Mouse (Mus musculus): ENCODE data around the gene Alcam. TPM values are rescaled to one million over a fixed set of nuclear protein-coding genes. Genes with fewer than 3 reads are reported as not detected.

Gene Alcam
- polyA plus RNA-seq, 1 experiment, result 1.6 TPM

GRCm38 (mm10) chr16:52443635-52444505, 10.0 kb downstream of the Alcam start:
- Histone ChIP-seq H3K4me1 (no peaks in the 10 kb centered on the region), H3K36me3 (replicated peaks; ENCODE audit: low read length) (no peaks in the 10 kb centered on the region), H3K4me3 (replicated peaks) (no peak overlapping the region), H3K27me3 (replicated peaks) (peaks cover 3% of the 10 kb centered on the region), H3K9me3 (no peaks in the 10 kb centered on the region)
- no peak for TF ChIP-seq FLI1 (IDR thresholded peaks at IDR 0.05; ENCODE audit: low read length)
- no peak for TF ChIP-seq GATA1 (IDR thresholded peaks at IDR 0.05; ENCODE audit: borderline replicate concordance, low read length)

DNA sequence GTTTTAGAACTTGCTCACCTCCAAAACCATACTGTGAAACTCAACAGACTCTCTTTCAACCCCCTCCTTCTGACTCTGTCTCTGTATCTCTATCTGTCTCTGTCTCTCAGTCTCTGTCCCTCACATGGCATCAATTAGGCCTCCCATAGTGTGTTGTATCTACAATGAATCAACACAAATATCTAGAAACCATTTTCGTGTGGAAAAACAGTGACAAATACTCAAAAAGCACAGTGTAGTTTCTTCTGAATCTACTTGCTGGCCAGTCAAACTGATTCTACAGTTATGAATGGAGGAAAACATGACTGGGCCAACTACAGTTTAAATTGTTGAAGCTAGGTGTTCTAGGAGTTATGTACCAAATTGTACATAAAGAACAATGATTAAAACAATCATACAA, 10.8 kb downstream of the Alcam start:
- Histone ChIP-seq H3K27me3 (replicated peaks) (no peaks in the 10 kb centered on the region), H3K36me3 (replicated peaks; ENCODE audit: low read length) (no peaks in the 10 kb centered on the region), H3K4me1 (no peaks in the 10 kb centered on the region), H3K9me3 (no peaks in the 10 kb centered on the region), H3K4me3 (replicated peaks) (no peak overlapping the region)
- TF ChIP-seq FLI1 (IDR thresholded peaks at IDR 0.05; ENCODE audit: low read length) (no peak), GATA1 (IDR thresholded peaks at IDR 0.05; ENCODE audit: borderline replicate concordance, low read length) (no peak)

- Histone ChIP-seq H3K27me3 (replicated peaks) (no peaks in the 10 kb centered on the region), H3K9me3 (no peaks in the 10 kb centered on the region), H3K4me3 (replicated peaks) (no peak overlapping the region), H3K4me1 (no peaks in the 10 kb centered on the region), H3K36me3 (replicated peaks; ENCODE audit: low read length) (no peaks in the 10 kb centered on the region)
- TF ChIP-seq GATA1 (IDR thresholded peaks at IDR 0.05; ENCODE audit: borderline replicate concordance, low read length), result no peak
- TF ChIP-seq FLI1 (IDR thresholded peaks at IDR 0.05; ENCODE audit: low read length), result no peak
Measured at GRCm38 (mm10) chr16:52439600-52439999, 14.3 kb downstream of the Alcam start.

- Histone ChIP-seq H3K36me3 (replicated peaks; ENCODE audit: low read length) (no peaks in the 10 kb centered on the region), H3K4me1 (no peaks in the 10 kb centered on the region), H3K4me3 (replicated peaks) (no peak overlapping the region), H3K27me3 (replicated peaks) (no peaks in the 10 kb centered on the region), H3K9me3 (no peaks in the 10 kb centered on the region)
- TF ChIP-seq FLI1 (IDR thresholded peaks at IDR 0.05; ENCODE audit: low read length), result no peak
- no peak for TF ChIP-seq GATA1 (IDR thresholded peaks at IDR 0.05; ENCODE audit: borderline replicate concordance, low read length)
Measured at GRCm38 (mm10) chr16:52439007-52439406, 14.9 kb downstream of the Alcam start.

GRCm38 (mm10) chr16:52438216-52438904, 15.5 kb downstream of the Alcam start:
- Histone ChIP-seq H3K9me3 (no peaks in the 10 kb centered on the region), H3K4me3 (replicated peaks) (no peak overlapping the region), H3K36me3 (replicated peaks; ENCODE audit: low read length) (no peaks in the 10 kb centered on the region), H3K27me3 (replicated peaks) (no peaks in the 10 kb centered on the region), H3K4me1 (no peaks in the 10 kb centered on the region)
- TF ChIP-seq GATA1 (IDR thresholded peaks at IDR 0.05; ENCODE audit: borderline replicate concordance, low read length) (no peak), FLI1 (IDR thresholded peaks at IDR 0.05; ENCODE audit: low read length) (no peak)

DNA sequence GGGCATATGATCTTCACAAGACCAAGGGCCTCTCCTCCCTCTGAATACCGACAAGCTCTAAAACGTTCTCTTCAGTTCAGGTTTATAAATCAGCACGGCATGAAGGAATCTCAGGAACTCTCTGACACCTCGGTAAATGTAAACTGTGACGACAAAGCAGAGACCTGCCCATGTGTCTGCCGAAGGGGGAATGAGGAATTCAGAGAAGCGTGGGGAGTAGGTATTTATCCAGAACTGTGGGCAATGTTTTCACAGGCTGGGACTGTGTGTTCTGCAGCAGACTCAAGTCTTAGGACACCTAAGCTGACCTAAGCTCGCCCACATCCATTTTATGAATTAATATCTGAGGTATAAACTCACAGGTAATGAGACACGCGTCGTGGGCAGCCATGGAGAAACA, 20.7 kb downstream of the Alcam start:
- Histone ChIP-seq H3K9me3 (no peaks in the 10 kb centered on the region), H3K27me3 (replicated peaks) (no peaks in the 10 kb centered on the region), H3K4me1 (no peaks in the 10 kb centered on the region), H3K4me3 (replicated peaks) (no peak overlapping the region), H3K36me3 (replicated peaks; ENCODE audit: low read length) (no peaks in the 10 kb centered on the region)
- TF ChIP-seq FLI1 (IDR thresholded peaks at IDR 0.05; ENCODE audit: low read length) (no peak), GATA1 (IDR thresholded peaks at IDR 0.05; ENCODE audit: borderline replicate concordance, low read length) (no peak)

DNA sequence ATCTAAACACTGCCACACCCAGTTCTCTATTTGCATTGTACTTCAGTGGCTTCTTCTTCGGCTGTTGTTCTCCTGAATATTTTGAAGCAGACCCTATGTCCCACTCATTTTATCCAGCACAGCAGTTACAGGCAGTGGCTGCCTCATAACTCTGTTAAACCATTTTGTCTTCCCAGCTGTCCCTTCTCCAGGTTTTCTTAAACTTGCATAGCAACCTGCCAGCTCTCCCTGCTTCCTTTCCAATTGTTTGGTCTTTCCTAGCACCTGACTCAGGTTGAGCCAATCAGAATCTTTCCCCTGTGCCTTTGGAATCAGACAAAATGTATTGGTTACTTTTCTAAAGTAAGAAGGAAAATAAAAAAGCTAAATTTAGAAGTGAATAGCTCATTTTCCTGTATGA, 21.8 kb downstream of the Alcam start:
- Histone ChIP-seq H3K4me1 (no peaks in the 10 kb centered on the region), H3K36me3 (replicated peaks; ENCODE audit: low read length) (no peaks in the 10 kb centered on the region)
- TF ChIP-seq GATA1 (IDR thresholded peaks at IDR 0.05; ENCODE audit: borderline replicate concordance, low read length), result no peak
- no peak for TF ChIP-seq FLI1 (IDR thresholded peaks at IDR 0.05; ENCODE audit: low read length)

DNA sequence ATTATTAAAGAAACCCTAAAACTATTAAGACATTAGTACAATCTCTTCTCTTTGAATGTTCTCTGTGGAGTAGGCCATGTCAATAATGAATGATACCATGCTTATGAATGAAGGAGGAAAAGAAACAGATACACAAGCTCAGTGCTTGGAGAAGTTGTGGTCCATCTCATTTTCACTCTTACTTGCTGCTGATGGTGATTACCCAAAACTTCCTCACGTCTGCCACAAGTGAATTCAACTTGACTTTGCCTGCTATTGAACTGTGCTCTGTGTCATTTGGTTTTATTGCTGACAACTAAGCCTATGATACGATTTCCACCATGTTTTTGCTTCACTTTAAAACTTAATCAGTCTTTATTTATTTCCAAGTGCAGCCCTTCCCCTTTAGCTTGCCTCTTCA, 22.3 kb downstream of the Alcam start:
- TF ChIP-seq GATA1 (IDR thresholded peaks at IDR 0.05; ENCODE audit: borderline replicate concordance, low read length) (no peak), FLI1 (IDR thresholded peaks at IDR 0.05; ENCODE audit: low read length) (no peak)
- Histone ChIP-seq H3K9me3 (no peaks in the 10 kb centered on the region), H3K4me3 (replicated peaks) (no peak overlapping the region), H3K4me1 (no peaks in the 10 kb centered on the region), H3K27me3 (replicated peaks) (no peaks in the 10 kb centered on the region), H3K36me3 (replicated peaks; ENCODE audit: low read length) (no peaks in the 10 kb centered on the region)

More for the DNA sequence above, 21.8 kb downstream of the Alcam start:
- Histone ChIP-seq H3K27me3 (replicated peaks) (no peaks in the 10 kb centered on the region), H3K4me3 (replicated peaks) (no peak overlapping the region), H3K9me3 (no peaks in the 10 kb centered on the region)

DNA sequence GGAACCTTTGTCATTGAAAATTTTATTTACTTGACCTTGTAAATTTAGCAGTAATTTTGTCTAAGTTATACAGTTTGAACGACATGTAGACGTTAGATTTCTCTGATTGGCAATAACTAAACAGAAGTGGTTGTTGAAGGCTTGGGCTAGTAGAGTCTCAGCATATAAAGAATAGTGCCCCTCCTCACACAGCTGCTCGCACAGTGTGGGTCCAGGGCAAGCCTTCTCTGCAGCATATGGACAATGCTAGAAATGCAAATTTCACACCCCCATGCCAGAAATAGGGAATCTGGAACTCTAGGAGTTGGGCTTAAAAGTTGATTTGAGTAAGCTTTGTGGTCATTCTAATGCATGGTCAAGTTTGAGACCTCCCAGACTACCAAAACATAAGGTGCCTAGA, 23.8 kb downstream of the Alcam start:
- Histone ChIP-seq H3K36me3 (replicated peaks; ENCODE audit: low read length) (no peaks in the 10 kb centered on the region), H3K4me3 (replicated peaks) (no peak overlapping the region), H3K27me3 (replicated peaks) (no peaks in the 10 kb centered on the region), H3K4me1 (no peaks in the 10 kb centered on the region), H3K9me3 (no peaks in the 10 kb centered on the region)
- TF ChIP-seq GATA1 (IDR thresholded peaks at IDR 0.05; ENCODE audit: borderline replicate concordance, low read length) (no peak), FLI1 (IDR thresholded peaks at IDR 0.05; ENCODE audit: low read length) (no peak)

DNA sequence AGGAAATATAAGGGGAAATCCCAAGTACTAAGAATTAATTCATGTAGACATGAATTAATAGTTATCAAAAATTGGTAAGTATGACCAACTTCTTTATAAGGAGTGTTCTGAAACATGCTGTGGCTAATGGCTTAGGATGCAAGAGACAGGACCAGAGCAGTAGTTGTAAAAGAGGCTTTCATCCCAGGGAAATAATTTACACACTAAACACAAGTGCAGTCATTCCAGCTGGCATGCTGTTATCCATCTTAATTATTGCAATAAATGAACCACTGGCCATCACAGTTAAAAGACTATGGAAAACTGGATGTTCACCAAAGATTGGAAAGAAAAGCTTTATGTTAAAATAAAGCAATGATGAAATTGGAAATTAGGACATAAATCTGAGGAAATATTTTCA, 24.2 kb downstream of the Alcam start:
- H3K36me3 ChIP-seq (replicated peaks; ENCODE audit: low read length), result no peaks in the 10 kb centered on the region
- TF ChIP-seq FLI1 (IDR thresholded peaks at IDR 0.05; ENCODE audit: low read length), result no peak
- TF ChIP-seq GATA1 (IDR thresholded peaks at IDR 0.05; ENCODE audit: borderline replicate concordance, low read length), result no peak
- H3K27me3 ChIP-seq (replicated peaks), result no peaks in the 10 kb centered on the region
- H3K4me1 ChIP-seq, result no peaks in the 10 kb centered on the region
- no peak overlapping the region for H3K4me3 ChIP-seq (replicated peaks)
- no peaks in the 10 kb centered on the region for H3K9me3 ChIP-seq
